Mouse (Mus musculus) gastrocnemius, postnatal 14 days (tissue): ENCODE data around the gene Maats1. TPM values are rescaled to one million over a fixed set of nuclear protein-coding genes. Genes with fewer than 3 reads are reported as not detected.
"Not testable (repeated sequence)": the region's sequence is repeated elsewhere in the genome, so short reads cannot be mapped to it uniquely, and the experiment has no call there.

Experiments
- DNase-seq: peaks from one replicate; pipeline ENCODE4 v3.0.0; 2021; ENCODE audit warnings: mixed read lengths
- intact Hi-C: fragments of 180-260 bp; cut with DNase I; formaldehyde crosslinking; loops from one replicate; pipeline ENCODE4 v1.15.1; 2025; ENCODE audit warnings: low total_unique reads
- total RNA-seq, 2 experiments: library from RNA; stranded (reverse); gene quantifications; 2 replicates each; pipeline ENCODE4 v1.2.3; 2021

The Maats1 gene
- total RNA-seq, 2 experiments from 2014 or later, result not detected

DNA sequence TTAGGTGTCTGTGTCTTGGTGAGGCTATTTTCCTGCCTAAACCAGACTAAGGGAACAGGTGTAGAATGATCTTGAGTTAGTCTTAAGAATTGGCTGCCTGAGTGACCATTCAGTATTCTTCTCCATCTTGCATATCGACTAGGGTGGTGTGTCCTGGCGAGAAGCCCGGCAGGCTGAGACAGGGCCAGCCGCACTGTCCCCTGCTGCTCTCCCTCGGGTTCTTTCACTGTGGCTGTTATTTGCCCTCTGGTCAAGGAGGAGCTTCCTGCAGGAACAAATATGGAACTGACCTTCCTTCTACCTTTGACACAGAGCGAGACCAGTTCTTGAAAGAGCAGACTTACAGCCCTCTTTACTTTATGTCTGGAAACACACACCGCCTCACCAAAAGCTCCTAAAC lies 10.1 kb upstream of the Maats1 start:
- intact Hi-C loops, result no loop called here
- DNase-seq, result no peak

DNA sequence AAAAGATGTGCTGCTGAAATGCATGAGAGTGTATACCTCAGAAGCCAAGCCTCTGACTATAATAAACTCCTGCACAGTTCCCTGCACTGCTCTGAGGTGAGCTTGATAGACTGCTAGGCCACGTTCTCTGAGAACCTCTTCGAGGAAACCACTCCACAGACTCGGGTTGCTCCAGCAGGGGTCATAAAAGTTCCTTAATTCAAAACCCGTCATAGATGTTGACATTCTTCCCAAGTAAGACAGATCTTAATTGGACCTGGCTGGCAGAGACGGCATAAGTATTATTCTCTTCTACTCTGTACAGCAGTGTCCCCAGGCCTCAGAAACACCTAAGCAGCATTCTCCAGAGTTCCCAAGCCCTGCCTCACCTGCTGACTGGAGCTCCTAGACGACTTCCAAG lies 9.0 kb upstream of the Maats1 start:
- intact Hi-C loops, result loop anchor here (2.0 kb wide), 1 partner anchor 20 kb away; no protein-coding TSS in a partner anchor
- no peak for DNase-seq

- intact Hi-C loops, result loop anchor here (2.0 kb wide), 1 partner anchor 20 kb away; no protein-coding TSS in a partner anchor
- DNase-seq, result no peak
Measured at GRCm38 (mm10) chr16:38350361-38350855, 8.5 kb upstream of the Maats1 start.

GRCm38 (mm10) chr16:38349881-38350280 lies 7.9 kb upstream of the Maats1 start:
- intact Hi-C loops, result loop anchor here (2.0 kb wide), 1 partner anchor 21 kb away; no protein-coding TSS in a partner anchor

DNA sequence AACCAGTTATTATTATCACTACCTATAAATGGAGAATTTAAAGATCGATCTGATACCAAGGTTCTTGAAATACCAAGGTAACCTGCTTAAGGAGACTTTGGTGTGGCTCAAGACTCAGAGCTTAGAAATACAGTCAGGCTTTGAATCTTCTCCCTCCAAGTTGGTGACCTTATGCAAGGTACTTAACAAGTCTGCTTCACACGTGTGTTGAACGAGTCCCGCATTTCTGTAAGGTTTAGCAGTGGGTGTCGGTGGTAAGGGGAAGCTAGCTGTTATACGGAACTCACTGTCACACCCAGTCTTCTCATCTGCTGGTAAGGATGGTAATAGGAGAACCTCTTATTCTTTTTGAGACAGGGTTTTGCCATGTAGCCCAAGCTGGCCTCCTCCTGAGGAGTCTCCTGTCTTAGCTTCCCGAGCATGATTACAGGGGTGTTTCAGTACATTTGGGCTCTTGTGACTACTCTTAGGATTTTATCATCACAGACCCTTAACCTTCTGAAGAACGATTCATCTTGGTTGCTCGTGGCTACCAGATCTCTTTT lies 6.3 kb upstream of the Maats1 start:
- intact Hi-C loops, result no loop called here
- DNase-seq, result no peak

More at GRCm38 (mm10) chr16:38349881-38350280, 7.9 kb upstream of the Maats1 start:
- DNase-seq, result no peak

DNA sequence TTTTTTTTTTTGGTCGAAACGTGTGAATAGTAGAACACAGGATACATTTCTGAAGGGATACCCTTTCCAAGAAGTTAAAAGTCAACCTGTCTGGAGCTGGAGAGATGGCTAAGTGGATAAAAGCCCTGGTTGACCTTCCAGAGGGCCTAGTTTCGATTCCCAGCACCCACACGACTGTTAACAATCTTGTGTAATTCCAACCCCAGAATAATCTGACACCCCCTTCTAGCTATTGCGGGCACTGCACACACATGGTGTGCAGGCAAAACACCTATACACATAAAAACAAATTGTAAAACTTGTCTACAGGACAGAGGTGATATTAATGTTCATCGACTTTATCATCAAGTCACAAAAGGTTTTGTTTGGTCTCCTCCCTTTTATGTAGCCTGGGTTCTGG lies 5.6 kb upstream of the Maats1 start:
- intact Hi-C loops, result no loop called here
- no peak for DNase-seq

GRCm38 (mm10) chr16:38346529-38347325 lies 4.8 kb upstream of the Maats1 start, which contains the start of the genes Cox17 and Gm21987:
Cox17 (plus strand) TSS chr16:38346991.
Gm21987 (plus strand) TSS chr16:38347040.
- intact Hi-C loops, result no loop called here

GRCm38 (mm10) chr16:38344941-38345725 lies 3.2 kb upstream of the Maats1 start:
- intact Hi-C loops, result loop anchor here (5.0 kb wide), 1 partner anchor 157 kb away; no protein-coding TSS in a partner anchor
- no peak for DNase-seq

More at GRCm38 (mm10) chr16:38346529-38347325, 4.8 kb upstream of the Maats1 start, which contains the start of the genes Cox17 and Gm21987:
- DNase-seq, result peak; percentile 93

GRCm38 (mm10) chr16:38338077-38338476 lies 3.9 kb downstream of the Maats1 start:
- intact Hi-C loops, DNase-seq: not testable (repeated sequence)

DNA sequence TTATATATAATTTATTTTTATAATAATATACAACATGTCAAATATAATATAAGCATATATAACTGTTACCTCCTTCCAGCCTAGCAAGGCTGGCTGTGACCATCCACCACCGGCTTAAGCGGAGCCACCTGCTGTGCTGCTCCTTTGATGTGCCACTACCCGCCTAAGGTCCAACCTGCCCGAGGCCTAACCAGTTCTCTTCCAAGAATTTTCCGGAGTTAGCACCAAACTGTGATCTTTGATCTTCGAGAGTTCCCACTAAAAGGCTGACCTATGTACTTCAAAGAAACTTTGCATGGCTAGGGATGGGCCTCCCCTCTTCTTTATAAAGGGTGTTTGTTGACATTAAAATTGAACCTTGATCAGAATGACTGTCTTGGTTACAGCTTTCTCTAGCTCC lies 7.5 kb downstream of the Maats1 start:
- DNase-seq, result no peak
- intact Hi-C loops, result no loop called here

- DNase-seq, result no peak
- intact Hi-C loops, result no loop called here
Measured at GRCm38 (mm10) chr16:38329340-38329739, 12.6 kb downstream of the Maats1 start.

GRCm38 (mm10) chr16:38326778-38327397 lies 15.1 kb downstream of the Maats1 start:
- no peak for DNase-seq
- intact Hi-C loops, result no loop called here

DNA sequence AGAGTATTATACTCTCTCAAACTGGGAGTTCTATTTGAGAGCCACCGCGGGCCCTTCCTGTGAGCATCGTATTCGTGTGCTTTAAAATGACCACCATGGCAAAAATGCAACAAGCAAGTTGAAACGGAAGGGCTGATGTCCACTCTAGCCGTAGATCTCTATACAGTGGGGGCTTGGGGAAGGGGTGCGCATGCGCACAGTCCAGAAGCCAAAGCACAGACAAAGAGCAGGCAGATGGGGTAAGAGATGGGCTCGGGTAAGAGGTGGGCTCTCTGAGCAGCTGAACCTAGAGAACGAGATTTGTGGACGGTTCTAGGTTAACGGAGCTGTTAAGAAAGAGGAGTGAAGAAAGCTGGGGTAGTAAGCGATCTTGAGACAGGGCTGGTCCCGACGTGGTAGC lies 17.6 kb downstream of the Maats1 start:
- intact Hi-C loops, result no loop called here
- no peak for DNase-seq

- DNase-seq, result peak; percentile 13
- intact Hi-C loops, result no loop called here
Measured at GRCm38 (mm10) chr16:38321452-38321935, 20.4 kb downstream of the Maats1 start.

GRCm38 (mm10) chr16:38319087-38319486 lies 22.9 kb downstream of the Maats1 start:
- intact Hi-C loops, result no loop called here
- DNase-seq, result no peak

DNA sequence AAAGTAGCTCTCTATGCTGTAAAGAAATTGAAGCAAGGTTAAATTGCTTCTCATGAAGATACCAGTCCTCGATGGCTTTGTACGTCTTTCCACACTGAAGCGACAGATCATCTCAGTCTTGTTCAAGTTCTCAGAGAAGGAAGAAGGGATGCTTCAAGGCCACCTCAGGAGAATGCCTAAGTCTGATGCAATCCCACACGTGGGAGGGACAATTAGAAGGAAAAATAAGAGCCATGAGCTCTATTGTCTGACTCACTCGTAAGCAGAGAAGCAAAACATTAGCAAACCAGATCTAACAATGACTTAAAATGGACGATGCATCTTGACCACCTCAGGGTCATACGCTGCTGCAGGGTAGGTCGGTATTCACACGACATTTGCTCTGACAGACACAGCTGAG lies 23.5 kb downstream of the Maats1 start:
- no peak for DNase-seq
- intact Hi-C loops, result no loop called here

DNA sequence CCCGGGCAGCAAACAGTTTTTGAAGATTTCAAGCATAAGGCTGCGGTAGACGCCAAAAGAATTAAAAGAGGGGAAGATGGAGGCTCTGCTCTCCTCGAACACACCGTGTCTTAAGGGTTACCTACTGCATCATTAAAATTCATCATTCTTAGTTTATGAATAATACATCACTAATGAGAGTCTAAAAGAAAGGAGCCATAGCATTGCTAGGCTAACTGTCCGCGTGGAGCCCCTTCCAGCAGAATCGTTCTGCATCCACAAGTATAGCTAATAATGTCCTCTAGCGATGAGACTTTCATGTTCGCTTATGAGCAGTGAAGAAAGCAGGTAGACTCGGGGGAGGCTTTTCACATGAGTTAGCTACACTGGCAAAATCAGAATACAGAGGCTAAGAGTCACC lies 33.7 kb downstream of the Maats1 start:
- intact Hi-C loops, result no loop called here
- no peak for DNase-seq

DNA sequence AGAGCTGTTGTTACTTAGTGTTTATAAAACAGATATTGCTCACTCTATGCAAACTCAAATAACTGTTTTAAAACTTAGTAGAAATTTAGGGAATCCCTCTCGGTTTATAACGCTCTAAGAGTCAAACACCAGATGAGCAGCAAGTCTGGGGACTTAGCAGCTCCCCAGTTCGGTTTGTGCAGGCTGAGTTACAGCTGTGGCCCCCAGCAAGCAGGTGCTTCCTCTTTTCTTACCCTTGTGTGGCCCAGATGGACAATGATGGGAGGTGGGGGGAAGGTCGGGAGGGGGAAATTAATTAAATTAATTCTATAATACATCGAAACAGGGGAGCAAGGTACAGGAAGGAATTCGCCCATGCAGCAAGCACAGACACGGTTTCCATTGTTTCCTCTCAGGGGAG lies 34.3 kb downstream of the Maats1 start:
- intact Hi-C loops, result no loop called here
- no peak for DNase-seq

- intact Hi-C loops, result no loop called here
- DNase-seq, result no peak
Measured at GRCm38 (mm10) chr16:38307221-38307605, 34.7 kb downstream of the Maats1 start.
